In genomic region chr8:71695456-71695855, GRCm38 (mm10) we compare ENCODE assay signal across 11 mouse cellular contexts. TPM values are rescaled to one million over a fixed set of nuclear protein-coding genes. Genes with fewer than 3 reads are reported as not detected.
A peak's percentile ranks its signal among the peaks of the same experiment; 100 is the strongest.
DNase-seq lines count a peak whose midpoint lies in the region; ATAC-seq and TF ChIP-seq lines count a peak whose summit lies in the region.
"Not testable (repeated sequence)": the region's sequence is repeated elsewhere in the genome, so short reads cannot be mapped to it uniquely, and the experiment has no call there.
"Had no signal": no experiment of that assay in that cellular context is flagged by ENCODE, and none has a peak within 500 bp of the region (broad histone marks: within the 10 kb centered on the region; RNA-seq: fewer than 3 reads in every experiment).

No protein-coding gene starts in this region.

- not testable (repeated sequence) for ATAC-seq in kidney, postnatal 0 days (replicated peaks; ENCODE audit: low FRiP score, low read depth); liver, postnatal 0 days; midbrain, postnatal 0 days (ENCODE audit: low FRiP score); stomach, postnatal 0 days (ENCODE audit: low FRiP score, low TSS enrichment)

- not testable (repeated sequence) for H3K4me2 ChIP-seq in CH12.LX (ENCODE audit: insufficient read depth, low read depth, poor library complexity, severe bottlenecking); kidney, postnatal 0 days (ENCODE audit: low read length); liver, postnatal 0 days (ENCODE audit: low read depth, low read length); midbrain, postnatal 0 days (ENCODE audit: low read depth, low read length, poor library complexity, severe bottlenecking); stomach, postnatal 0 days (replicated peaks; ENCODE audit: low read depth)

- H3K79me2 ChIP-seq in CH12.LX (replicated peaks; ENCODE audit: control insufficient read depth, extremely low read depth, insufficient read depth, poor library complexity, severe bottlenecking), result not testable (repeated sequence)

- not testable (repeated sequence) for TF ChIP-seq POLR2A in CH12.LX (IDR thresholded peaks at IDR 0.05; ENCODE audit: low read depth, low read length)

- DNase-seq in CH12.LX (ENCODE audit: extremely low read depth); gastrocnemius, adult 2 months; kidney, postnatal 0 days (ENCODE audit: low spot score); liver, postnatal 0 days; midbrain, postnatal 0 days (ENCODE audit: low spot score); stomach, postnatal 0 days (ENCODE audit: low spot score): not testable (repeated sequence)
- peak; percentile 23 for DNase-seq in T-cell, adult 2 months (ENCODE audit: low spot score)

- not testable (repeated sequence) for H3K9ac ChIP-seq in CH12.LX (ENCODE audit: insufficient read depth, low read depth); kidney, postnatal 0 days (ENCODE audit: low read depth, low read length); liver, postnatal 0 days (replicated peaks); midbrain, postnatal 0 days (replicated peaks; ENCODE audit: low read length, poor library complexity, severe bottlenecking); stomach, postnatal 0 days (ENCODE audit: low read length)

- not testable (repeated sequence) for H3K4me3 ChIP-seq in CH12.LX (replicated peaks in 1 of 3; ENCODE audit: low read depth in 2 of 3, low read length in 2 of 3, poor library complexity in 1 of 3); gastrocnemius, adult 2 months; kidney, postnatal 0 days (replicated peaks; ENCODE audit: low read depth, low read length); liver, postnatal 0 days (ENCODE audit: low read depth, low read length); midbrain, postnatal 0 days (ENCODE audit: low read depth, low read length); stomach, postnatal 0 days (ENCODE audit: low read depth, low read length)

- intact Hi-C loops in gastrocnemius, adult 2 months (cut with DNase I), result not testable (repeated sequence)

- peaks cover 12% of the 10 kb centered on the region for H3K9me3 ChIP-seq in CH12.LX (replicated peaks; ENCODE audit: low read length)
- H3K9me3 ChIP-seq in kidney, postnatal 0 days (replicated peaks; ENCODE audit: low read length); liver, postnatal 0 days (ENCODE audit: low read length); midbrain, postnatal 0 days (ENCODE audit: low read length); stomach, postnatal 0 days (ENCODE audit: control insufficient read depth, low read length): not testable (repeated sequence)

- H3K27me3 ChIP-seq in CH12.LX (replicated peaks), result not testable (repeated sequence)
- peaks cover 47% of the 10 kb centered on the region for H3K27me3 ChIP-seq in kidney, postnatal 0 days (ENCODE audit: insufficient read depth, low read length)
- peaks cover 52% of the 10 kb centered on the region for H3K27me3 ChIP-seq in liver, postnatal 0 days (ENCODE audit: insufficient read depth, low read length)
- peaks cover 58% of the 10 kb centered on the region for H3K27me3 ChIP-seq in midbrain, postnatal 0 days (ENCODE audit: insufficient read depth, low read length)
- H3K27me3 ChIP-seq in stomach, postnatal 0 days (ENCODE audit: control insufficient read depth, insufficient read depth, low read length), result peaks cover 12% of the 10 kb centered on the region; the same call in 1 of the 2 replicates

- H3K4me1 ChIP-seq in CH12.LX (ENCODE audit: control insufficient read depth in 1 of 2, insufficient read depth in 2 of 2); liver, postnatal 0 days (ENCODE audit: insufficient read depth); midbrain, postnatal 0 days (ENCODE audit: insufficient read depth, low read length); stomach, postnatal 0 days (replicated peaks; ENCODE audit: control insufficient read depth, insufficient read depth): not testable (repeated sequence)
- H3K4me1 ChIP-seq in kidney, postnatal 0 days (replicated peaks; ENCODE audit: insufficient read depth, low read length), result peaks cover 10% of the 10 kb centered on the region

- in situ Hi-C loops in CH12.LX (cut with MboI; ENCODE audit: low pct_ligation_motif_present, low pct_unique_long_range_greater_than_20kb, low sequenced_read_pairs), result not testable (repeated sequence)

- not testable (repeated sequence) for H3K27ac ChIP-seq in CH12.LX (ENCODE audit: insufficient read depth, low read depth); gastrocnemius, adult 2 months; kidney, postnatal 0 days; liver, postnatal 0 days (ENCODE audit: low read depth); midbrain, postnatal 0 days (ENCODE audit: low read depth, low read length); stomach, postnatal 0 days (replicated peaks)

- TF ChIP-seq RAD21 in CH12.LX (IDR thresholded peaks at IDR 0.05; ENCODE audit: low read depth, low read length), result not testable (repeated sequence)

- H3K36me3 ChIP-seq in CH12.LX (replicated peaks in 1 of 2; ENCODE audit: control insufficient read depth in 1 of 2, insufficient read depth in 1 of 2, low read length in 1 of 2), result peaks cover 8 to 18% of the 10 kb centered on the region in 2 experiments
- not testable (repeated sequence) for H3K36me3 ChIP-seq in kidney, postnatal 0 days (ENCODE audit: insufficient read depth, low read length); liver, postnatal 0 days (replicated peaks; ENCODE audit: insufficient read depth, low read length); midbrain, postnatal 0 days (ENCODE audit: insufficient read depth, low read length); stomach, postnatal 0 days (ENCODE audit: control insufficient read depth, insufficient read depth, low read length)

- TF ChIP-seq CTCF in CH12.LX (conservative IDR thresholded peaks at IDR 0.05 in 1 of 2, IDR thresholded peaks at IDR 0.05 in 1 of 2; ENCODE audit: low read depth in 2 of 2, low read length in 2 of 2), result peak; percentile 33 to 40; a peak in 3 of 4 replicates
- TF ChIP-seq CTCF in gastrocnemius, adult 2 months (IDR thresholded peaks at IDR 0.05), result peak; percentile 40; the same call in 1 of the 2 replicates
- peak; percentile 33; the same call in 1 of the 2 replicates for TF ChIP-seq CTCF in kidney, postnatal 0 days (IDR thresholded peaks at IDR 0.05; ENCODE audit: low read depth)
- TF ChIP-seq CTCF in liver, postnatal 0 days (IDR thresholded peaks at IDR 0.05; ENCODE audit: low read depth), result peak; percentile 61
- TF ChIP-seq CTCF in midbrain, postnatal 0 days (IDR thresholded peaks at IDR 0.05), result peak; percentile 42
- peak; percentile 57 for TF ChIP-seq CTCF in stomach, postnatal 0 days (IDR thresholded peaks at IDR 0.05; ENCODE audit: low read depth)

- dilution Hi-C loops in CH12.LX (cut with MboI; ENCODE audit: extremely low pct_ligation_motif_present, extremely low pct_unique_long_range_greater_than_20kb, low sequenced_read_pairs), result not testable (repeated sequence)

- TF ChIP-seq EP300 in CH12.LX (IDR thresholded peaks at IDR 0.05; ENCODE audit: low read length); liver, postnatal 0 days (IDR thresholded peaks at IDR 0.05; ENCODE audit: low read depth); stomach, postnatal 0 days (optimal IDR thresholded peaks at IDR 0.05): not testable (repeated sequence)

- WGBS in kidney, postnatal 0 days, result 68% methylated on average over 12 of the region's 12 CpGs
- 64% methylated on average over 12 of the region's 12 CpGs for WGBS in liver, postnatal 0 days (ENCODE audit: insufficient replicate concordance)
- 68% methylated on average over 12 of the region's 12 CpGs for WGBS in midbrain, postnatal 0 days
- 68% methylated on average over 12 of the region's 12 CpGs for WGBS in stomach, postnatal 0 days

RNA-seq across cellular contexts. Expression of gene B3gnt3, which starts 6.1 kb away (rescaled TPM):
- total RNA-seq in CH12.LX (2012; rRNA removed), result 0.63 and 0.98 TPM in 2 replicates
- 0.09 TPM in 1 of 2 replicates, not detected in the other for total RNA-seq in CH12.LX (2014; rRNA removed)
- 0.24 and 0.26 TPM in 2 replicates for polyA plus RNA-seq in CH12.LX (2012; ENCODE audit: insufficient read length, low read depth)
- 1 to 10 TPM; 2.1 to 2.9 TPM for total RNA-seq in gastrocnemius, adult 2 months (2021)
- 4.3 TPM in 2 replicates for polyA plus RNA-seq in kidney, postnatal 0 days (2015; fragmentation: Nextera tagmentation; extraction: Ambion mirVana)
- 3.0 TPM in 2 replicates for polyA plus RNA-seq in liver, postnatal 0 days (2015; fragmentation: Nextera tagmentation; extraction: Ambion mirVana)
- total RNA-seq in midbrain, postnatal 0 days (2014; rRNA removed), result 0.24 and 1.6 TPM in 2 replicates
- polyA plus RNA-seq in midbrain, postnatal 0 days (2015; fragmentation: Nextera tagmentation; extraction: Ambion mirVana), result 0.31 and 0.50 TPM in 2 replicates
- 35.9 and 36.9 TPM in 2 replicates for polyA plus RNA-seq in stomach, postnatal 0 days (2015; fragmentation: Nextera tagmentation; extraction: Ambion mirVana)

RNA-seq across cellular contexts. Expression of gene Insl3, which starts 6.4 kb away (rescaled TPM):
- total RNA-seq in CH12.LX (2012; rRNA removed) (8.7 and 9.8 TPM in 2 replicates), CH12.LX (2014; rRNA removed) (1.9 and 3.0 TPM in 2 replicates)
- 14.4 and 21.4 TPM in 2 replicates for polyA plus RNA-seq in CH12.LX (2012; ENCODE audit: insufficient read length, low read depth)
- 1 to 10 TPM in 1 of 2 experiments, not detected in 1; 1.4 TPM for total RNA-seq in gastrocnemius, adult 2 months (2021)
- polyA plus RNA-seq in kidney, postnatal 0 days (2015; fragmentation: Nextera tagmentation; extraction: Ambion mirVana), result 1.3 TPM in 2 replicates
- polyA plus RNA-seq in liver, postnatal 0 days (2015; fragmentation: Nextera tagmentation; extraction: Ambion mirVana), result 1.3 and 2.8 TPM in 2 replicates
- not detected in 2 replicates for total RNA-seq in midbrain, postnatal 0 days (2014; rRNA removed)
- 1.2 and 2.1 TPM in 2 replicates for polyA plus RNA-seq in midbrain, postnatal 0 days (2015; fragmentation: Nextera tagmentation; extraction: Ambion mirVana)
- 1.9 and 2.6 TPM in 2 replicates for polyA plus RNA-seq in stomach, postnatal 0 days (2015; fragmentation: Nextera tagmentation; extraction: Ambion mirVana)
- polyA plus RNA-seq: forebrain, embryonic 11.5 days; forebrain, embryonic 16.5 days; limb, embryonic 11.5 days; neural tube, embryonic 12.5 days had no signal

RNA-seq across cellular contexts. Expression of gene Jak3, which starts 19.4 kb away (rescaled TPM):
- total RNA-seq in CH12.LX (2012; rRNA removed), result 39.2 and 47.1 TPM in 2 replicates
- 13.3 and 15.0 TPM in 2 replicates for total RNA-seq in CH12.LX (2014; rRNA removed)
- polyA plus RNA-seq in CH12.LX (2012; ENCODE audit: insufficient read length, low read depth), result 35.6 and 37.8 TPM in 2 replicates
- 1 to 10 TPM; 2.1 to 2.5 TPM for total RNA-seq in gastrocnemius, adult 2 months (2021)
- 5.3 TPM in 2 replicates for polyA plus RNA-seq in kidney, postnatal 0 days (2015; fragmentation: Nextera tagmentation; extraction: Ambion mirVana)
- polyA plus RNA-seq in liver, postnatal 0 days (2015; fragmentation: Nextera tagmentation; extraction: Ambion mirVana), result 4.3 and 4.6 TPM in 2 replicates
- 9.0 and 12.3 TPM in 2 replicates for total RNA-seq in midbrain, postnatal 0 days (2014; rRNA removed)
- polyA plus RNA-seq in midbrain, postnatal 0 days (2015; fragmentation: Nextera tagmentation; extraction: Ambion mirVana), result 6.4 and 7.1 TPM in 2 replicates
- polyA plus RNA-seq in stomach, postnatal 0 days (2015; fragmentation: Nextera tagmentation; extraction: Ambion mirVana), result 4.6 and 5.4 TPM in 2 replicates

RNA-seq across cellular contexts. Expression of gene Unc13a, which starts 23.9 kb away (rescaled TPM):
- total RNA-seq in CH12.LX (2012; rRNA removed) (1.0 and 1.7 TPM in 2 replicates), CH12.LX (2014; rRNA removed) (0.55 and 0.68 TPM in 2 replicates)
- polyA plus RNA-seq in CH12.LX (2012; ENCODE audit: insufficient read length, low read depth), result 0.79 and 2.1 TPM in 2 replicates
- not detected for total RNA-seq in gastrocnemius, adult 2 months (2021)
- 0.50 and 0.60 TPM in 2 replicates for polyA plus RNA-seq in kidney, postnatal 0 days (2015; fragmentation: Nextera tagmentation; extraction: Ambion mirVana)
- polyA plus RNA-seq in liver, postnatal 0 days (2015; fragmentation: Nextera tagmentation; extraction: Ambion mirVana), result 0.25 and 0.36 TPM in 2 replicates
- total RNA-seq in midbrain, postnatal 0 days (2014; rRNA removed), result 69.0 and 70.8 TPM in 2 replicates
- 14.5 and 16.2 TPM in 2 replicates for polyA plus RNA-seq in midbrain, postnatal 0 days (2015; fragmentation: Nextera tagmentation; extraction: Ambion mirVana)
- 0.46 and 0.52 TPM in 2 replicates for polyA plus RNA-seq in stomach, postnatal 0 days (2015; fragmentation: Nextera tagmentation; extraction: Ambion mirVana)

RNA-seq across cellular contexts. Expression of gene Fcho1, which starts 30.1 kb away (rescaled TPM):
- 95.5 and 99.8 TPM in 2 replicates for total RNA-seq in CH12.LX (2012; rRNA removed)
- total RNA-seq in CH12.LX (2014; rRNA removed), result 39.3 and 40.2 TPM in 2 replicates
- polyA plus RNA-seq in CH12.LX (2012; ENCODE audit: insufficient read length, low read depth), result 77.5 and 82.0 TPM in 2 replicates
- total RNA-seq in gastrocnemius, adult 2 months (2021), result not detected
- polyA plus RNA-seq in kidney, postnatal 0 days (2015; fragmentation: Nextera tagmentation; extraction: Ambion mirVana), result 3.4 and 4.1 TPM in 2 replicates
- polyA plus RNA-seq in liver, postnatal 0 days (2015; fragmentation: Nextera tagmentation; extraction: Ambion mirVana), result 15.3 and 16.7 TPM in 2 replicates
- total RNA-seq in midbrain, postnatal 0 days (2014; rRNA removed), result 109 and 114 TPM in 2 replicates
- polyA plus RNA-seq in midbrain, postnatal 0 days (2015; fragmentation: Nextera tagmentation; extraction: Ambion mirVana), result 88.4 and 89.5 TPM in 2 replicates
- polyA plus RNA-seq in stomach, postnatal 0 days (2015; fragmentation: Nextera tagmentation; extraction: Ambion mirVana), result 4.8 and 5.9 TPM in 2 replicates
